Mouse (Mus musculus) gastrocnemius, adult 18-20 months (tissue): Measurements from ENCODE around the gene Tex2. TPM values are rescaled to one million over a fixed set of nuclear protein-coding genes. Genes with fewer than 3 reads are reported as not detected.

Experiments used
- DNase-seq: peaks from one replicate; pipeline ENCODE4 v3.0.0; 2021; ENCODE audit warnings: low spot score
- total RNA-seq, 2 experiments: library from RNA; stranded (reverse); gene quantifications; 2 replicates each; pipeline ENCODE4 v1.2.3; 2021

Tex2 gene
- total RNA-seq, 2 experiments from 2014 or later = 64.8 to 69.4 TPM

- no peak for DNase-seq
These were observed 67.1 kb downstream of the Tex2 start for GRCm38 (mm10) chr11:106546081-106546480.

GRCm38 (mm10) chr11:106544916-106545315, 68.3 kb downstream of the Tex2 start:
- no peak for DNase-seq

- no peak for DNase-seq
These were observed 69.1 kb downstream of the Tex2 start for GRCm38 (mm10) chr11:106544133-106544532.

- DNase-seq = no peak
These were observed 70.2 kb downstream of the Tex2 start for GRCm38 (mm10) chr11:106543006-106543405.

GRCm38 (mm10) chr11:106542385-106542784, 70.8 kb downstream of the Tex2 start:
- DNase-seq = no peak

GRCm38 (mm10) chr11:106540506-106541268, 72.5 kb downstream of the Tex2 start:
- no peak for DNase-seq

- no peak for DNase-seq
These were observed 76.8 kb downstream of the Tex2 start for GRCm38 (mm10) chr11:106536253-106536912.

- DNase-seq = no peak
These were observed 77.5 kb downstream of the Tex2 start for GRCm38 (mm10) chr11:106535660-106536252.

GRCm38 (mm10) chr11:106532248-106532790, 80.9 kb downstream of the Tex2 start:
- DNase-seq = peak; percentile 22

GRCm38 (mm10) chr11:106529786-106530185, 83.4 kb downstream of the Tex2 start:
- DNase-seq = no peak

- DNase-seq = no peak
These were observed 84.1 kb downstream of the Tex2 start for GRCm38 (mm10) chr11:106529113-106529512.

GRCm38 (mm10) chr11:106527926-106528325, 85.3 kb downstream of the Tex2 start:
- no peak for DNase-seq

- no peak for DNase-seq
These were observed 85.9 kb downstream of the Tex2 start for GRCm38 (mm10) chr11:106527147-106527821.

GRCm38 (mm10) chr11:106522538-106522937, 90.7 kb downstream of the Tex2 start:
- DNase-seq = no peak

GRCm38 (mm10) chr11:106521612-106522011, 91.6 kb downstream of the Tex2 start:
- DNase-seq = peak; percentile 17

GRCm38 (mm10) chr11:106520404-106520803, 92.8 kb downstream of the Tex2 start:
- DNase-seq = no peak

GRCm38 (mm10) chr11:106519519-106519918, 93.7 kb downstream of the Tex2 start:
- DNase-seq = no peak

GRCm38 (mm10) chr11:106518391-106518790, 94.8 kb downstream of the Tex2 start:
- no peak for DNase-seq

- no peak for DNase-seq
These were observed 98.0 kb downstream of the Tex2 start for GRCm38 (mm10) chr11:106515079-106515745.

- peak; percentile 80 for DNase-seq
These were observed 98.8 kb downstream of the Tex2 start for GRCm38 (mm10) chr11:106514446-106514845.

GRCm38 (mm10) chr11:106513166-106513565, 100.1 kb downstream of the Tex2 start:
- DNase-seq = peak; percentile 59
